Mouse (Mus musculus): ENCODE data around the gene Krtap19-1.

Gene Krtap19-1

DNA sequence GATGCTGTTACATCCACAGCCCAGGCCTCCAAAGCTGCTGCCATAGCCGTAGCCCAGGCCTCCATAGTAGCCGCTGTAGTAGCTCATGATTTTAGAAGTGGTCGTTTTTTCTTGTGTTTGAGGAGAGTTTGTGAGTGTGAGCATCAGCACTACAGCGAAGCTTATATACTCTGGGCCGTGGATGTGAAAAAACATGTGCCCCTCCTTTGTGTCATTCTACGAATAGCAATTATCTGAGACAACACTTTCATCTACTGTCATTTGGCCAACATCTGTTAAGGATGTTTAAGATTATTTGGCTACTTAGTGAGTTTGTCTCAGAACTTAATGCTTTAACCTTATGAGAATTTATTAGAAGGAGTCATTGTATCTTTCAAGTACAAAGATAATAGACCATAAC lies at the start of gene Krtap19-1:
Gene Krtap19-1, minus strand, starts transcription at position 101 of the 400 bp plus-strand sequence.
- DNase-seq (ENCODE audit: low read depth, low spot score): no peak

- DNase-seq (ENCODE audit: low read depth, low spot score): no peak
These were observed 27.1 kb upstream of the Krtap19-1 start, which contains the start of gene Krtap19-5 for GRCm38 (mm10) chr16:88896357-88896756. Krtap19-5 (minus strand) TSS chr16:88896457.

- no peak for DNase-seq (ENCODE audit: low read depth, low spot score)
These were observed 17.7 kb upstream of the Krtap19-1 start for GRCm38 (mm10) chr16:88886870-88887269.

- DNase-seq (ENCODE audit: low read depth, low spot score): no peak
These were observed 15.8 kb upstream of the Krtap19-1 start, which contains the start of gene Krtap19-4 for GRCm38 (mm10) chr16:88884989-88885388. Krtap19-4 (minus strand) TSS chr16:88885089.

GRCm38 (mm10) chr16:88877938-88878337 lies 8.7 kb upstream of the Krtap19-1 start, which contains the start of gene Krtap19-3:
Krtap19-3 (minus strand) TSS chr16:88878038.
- no peak for DNase-seq (ENCODE audit: low read depth, low spot score)

- no peak for DNase-seq (ENCODE audit: low read depth, low spot score)
These were observed 5.0 kb upstream of the Krtap19-1 start, which contains the start of gene Krtap19-2 for GRCm38 (mm10) chr16:88874169-88874568. Krtap19-2 (minus strand) TSS chr16:88874269.

- no peak for DNase-seq (ENCODE audit: low read depth, low spot score)
These were observed 4.3 kb downstream of the Krtap19-1 start for GRCm38 (mm10) chr16:88864887-88865407.

DNA sequence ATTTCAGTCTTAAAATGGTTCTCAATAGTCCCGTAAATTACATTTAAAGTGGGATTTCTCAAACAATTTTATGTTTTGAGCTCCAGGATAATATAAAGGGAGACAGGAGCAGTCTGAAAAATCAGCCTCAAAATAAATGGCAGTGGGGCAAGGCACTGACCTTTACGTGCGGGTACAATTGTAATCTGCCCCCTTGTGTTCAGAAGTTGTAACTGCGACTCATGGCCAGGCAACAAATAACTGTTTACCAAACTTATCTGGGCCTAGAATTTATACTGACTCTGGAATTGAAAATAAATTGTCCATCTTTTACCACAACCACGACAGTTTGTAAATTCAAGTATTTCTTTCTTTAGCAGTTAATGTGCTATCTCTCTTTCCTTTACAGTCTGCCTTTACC lies 17.8 kb downstream of the Krtap19-1 start:
- DNase-seq (ENCODE audit: low read depth, low spot score): no peak

GRCm38 (mm10) chr16:88848558-88848957 lies 20.7 kb downstream of the Krtap19-1 start:
- DNase-seq (ENCODE audit: low read depth, low spot score): no peak

DNA sequence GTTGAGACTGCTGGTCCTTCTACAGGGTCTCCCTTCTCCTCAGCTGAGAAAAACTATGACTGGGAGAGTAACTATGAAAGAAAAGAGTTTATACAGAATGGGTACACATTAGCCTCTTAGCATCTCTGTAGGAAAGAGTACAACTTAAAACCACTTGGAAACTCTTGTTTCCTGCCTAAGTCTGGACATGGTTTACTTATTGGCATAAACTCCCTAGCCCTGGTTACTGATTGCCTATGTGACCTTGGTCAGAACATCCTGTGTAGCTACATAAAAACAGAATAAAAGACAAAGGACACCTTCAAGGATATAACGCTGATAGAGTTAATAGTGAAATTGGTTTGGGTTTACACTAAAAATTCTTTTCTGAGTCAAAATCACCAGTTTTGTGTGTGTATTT lies 21.8 kb downstream of the Krtap19-1 start:
- no peak for DNase-seq (ENCODE audit: low read depth, low spot score)

- DNase-seq (ENCODE audit: low read depth, low spot score): no peak
These were observed 42.2 kb downstream of the Krtap19-1 start for GRCm38 (mm10) chr16:88826978-88827377.

- no peak for DNase-seq (ENCODE audit: low read depth, low spot score)
These were observed 43.0 kb downstream of the Krtap19-1 start, which contains the start of gene Krtap14 for GRCm38 (mm10) chr16:88826095-88826652. Krtap14 (minus strand) TSS chr16:88826145.

DNA sequence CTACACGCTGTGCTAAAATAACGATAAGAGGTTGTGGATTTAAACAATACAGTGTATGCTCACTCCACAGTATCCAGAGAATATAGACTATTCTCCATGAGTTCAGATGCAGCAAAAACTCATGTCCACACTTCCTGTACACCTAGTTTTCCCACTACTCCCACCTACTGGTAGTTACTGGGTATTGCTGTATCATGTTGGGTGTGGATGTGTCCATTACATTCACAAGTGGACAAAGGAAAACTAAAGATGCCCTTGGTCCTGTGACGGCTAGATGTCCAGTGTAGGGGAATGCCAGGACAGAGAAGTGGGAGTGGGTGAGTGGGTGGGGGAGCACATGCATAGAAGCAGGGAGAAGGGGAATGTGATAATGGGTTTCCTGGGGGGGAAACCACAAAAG lies 45.5 kb downstream of the Krtap19-1 start:
- DNase-seq (ENCODE audit: low read depth, low spot score): no peak

- DNase-seq (ENCODE audit: low read depth, low spot score): no peak
These were observed 49.1 kb downstream of the Krtap19-1 start, which contains the start of gene Krtap15 for GRCm38 (mm10) chr16:88820066-88820465. Krtap15 (plus strand) TSS chr16:88820215.
